Mouse (Mus musculus) small intestine, adult 2 months (tissue): ENCODE results near the gene 2410141K09Rik. TPM values are rescaled to one million over a fixed set of nuclear protein-coding genes. Genes with fewer than 3 reads are reported as not detected.
"Not testable (repeated sequence)": the region's sequence is repeated elsewhere in the genome, so short reads cannot be mapped to it uniquely, and the experiment has no call there.

Source experiments
- H3K27ac ChIP-seq: fragments of 200-500 bp; 2 replicates; pipeline ENCODE4 v1.5.1; 2012; ENCODE audit warnings: low read depth, low read length, control low read depth, inconsistent platforms; ENCODE audit not compliant: insufficient read depth
- H3K27me3 ChIP-seq: fragments of 200-500 bp; 2 replicates; pipeline ENCODE4 v1.6.1; 2012; ENCODE audit warnings: mild to moderate bottlenecking, moderate library complexity, low read length, inconsistent platforms; ENCODE audit not compliant: control insufficient read depth, insufficient read depth
- H3K36me3 ChIP-seq: fragments of 200-500 bp; 2 replicates; pipeline ENCODE4 v1.6.1; 2012; ENCODE audit warnings: mild to moderate bottlenecking, low read length, control low read depth, inconsistent platforms; ENCODE audit not compliant: control insufficient read depth, insufficient read depth
- H3K4me1 ChIP-seq: fragments of 200-500 bp; 2 replicates; pipeline ENCODE4 v1.6.1; 2012; ENCODE audit warnings: low read length, inconsistent platforms, mixed read lengths; ENCODE audit not compliant: control insufficient read depth, insufficient read depth, insufficient read length
- H3K4me3 ChIP-seq: fragments of 200-500 bp; 2 replicates; pipeline ENCODE4 v1.5.1; 2012; ENCODE audit warnings: low read depth, mild to moderate bottlenecking, control low read depth, inconsistent platforms, low read length, moderate library complexity
- WGBS: fragments of 180-500 bp; shearing (Covaris S2); methylation state at CpG from one replicate; pipeline ENCODE4 v1.1.7; 2018; 5-methylcytosine and 5-hydroxymethylcytosine counted together
- polyA plus RNA-seq: library from polyadenylated mRNA; depleted of rRNA; stranded (reverse); fragments of >200 nt; gene quantifications from 2 replicates; pipeline ENCODE4 v1.2.3, GENCODE M21; 2012; rRNA removed

Gene 2410141K09Rik
- polyA plus RNA-seq = not detected in 2 replicates

GRCm38 (mm10) chr13:66441018-66441417, at the start of gene 2410141K09Rik:
Gene 2410141K09Rik, minus strand, starts transcription at chr13:66441118.
- H3K36me3 ChIP-seq, H3K27me3 ChIP-seq, H3K4me1 ChIP-seq, H3K27ac ChIP-seq, H3K4me3 ChIP-seq: not testable (repeated sequence)
- WGBS = no CpG with 5 or more reads among the region's 6 CpGs

- H3K36me3 ChIP-seq, H3K4me1 ChIP-seq, H3K4me3 ChIP-seq, H3K27me3 ChIP-seq, H3K27ac ChIP-seq: not testable (repeated sequence)
- WGBS = 0% methylated on average over 1 of the region's 5 CpGs
These were observed 14.1 kb downstream of the 2410141K09Rik start for GRCm38 (mm10) chr13:66426858-66427257.

- H3K27me3 ChIP-seq, H3K36me3 ChIP-seq, H3K4me1 ChIP-seq, H3K27ac ChIP-seq, H3K4me3 ChIP-seq: not testable (repeated sequence)
- WGBS = no CpG with 5 or more reads among the region's 2 CpGs
These were observed 26.0 kb downstream of the 2410141K09Rik start for GRCm38 (mm10) chr13:66414962-66415361.

Other genes starting within 250 kb of the 2410141K09Rik start
- gene Gm10772, start 213.5 kb downstream of the 2410141K09Rik start, polyA plus RNA-seq = not detected in 2 replicates